Mouse (Mus musculus) embryonic fibroblast, embryonic 13.5 days (primary cell): ENCODE results near the gene Mri1.

Source experiments
- CTCF ChIP-seq: IDR thresholded peaks from 2 replicates; pipeline ENCODE4 v1.5.1; 2011; ENCODE audit warnings: mild to moderate bottlenecking, control low read depth, low read length, moderate library complexity, borderline replicate concordance; ENCODE audit not compliant: insufficient read depth
- POLR2A ChIP-seq: IDR thresholded peaks from 2 replicates; pipeline ENCODE4 v1.6.1; 2011; ENCODE audit warnings: low read depth, mild to moderate bottlenecking, control low read depth, low read length, moderate library complexity

DNA sequence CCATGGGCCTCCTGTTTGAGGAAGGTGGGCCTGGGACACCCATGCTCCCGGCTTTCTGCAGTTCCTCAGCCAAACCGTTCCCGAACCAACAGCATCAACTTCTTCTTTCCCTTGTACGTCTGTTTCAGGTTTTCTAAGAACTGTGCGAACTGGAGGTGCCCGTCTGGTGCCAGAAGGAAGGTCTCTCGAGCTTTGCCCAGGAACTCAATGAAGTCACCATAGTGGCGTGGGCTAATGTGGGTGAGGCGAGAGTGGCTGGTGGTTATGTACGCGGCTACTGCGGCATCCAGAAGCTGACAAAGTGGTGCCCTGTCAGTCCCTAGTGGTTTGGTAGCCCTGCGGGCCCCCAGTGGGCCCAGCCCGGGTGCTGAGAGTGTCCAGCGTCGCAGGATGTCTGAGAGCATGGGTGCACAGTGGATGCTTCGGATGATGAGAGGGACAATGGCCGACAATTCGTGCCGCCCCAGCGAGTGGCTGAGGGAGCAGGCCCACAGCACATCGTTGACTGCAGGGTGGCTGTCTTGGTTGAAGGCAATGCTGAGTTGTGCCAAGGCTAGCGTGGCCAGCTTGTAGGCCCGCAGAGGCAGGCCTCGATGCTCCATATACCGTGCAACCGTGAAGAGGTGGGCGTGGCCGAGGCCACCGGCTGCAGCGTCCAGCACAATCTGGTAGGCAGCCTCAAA, 45.1 kb downstream of the Mri1 start:
- no peak for TF ChIP-seq CTCF
- TF ChIP-seq POLR2A = no peak
